Mouse (Mus musculus) G1E (cell line): ENCODE measurements around the gene 1810009A15Rik. TPM values are rescaled to one million over a fixed set of nuclear protein-coding genes. Genes with fewer than 3 reads are reported as not detected.

ENCODE experiments used
- ATAC-seq: 2 replicates; pipeline ENCODE4 v1.8.0; 2016; ENCODE audit warnings: mild to moderate bottlenecking; ENCODE audit not compliant: insufficient number of reproducible peaks, poor library complexity, low FRiP score, severe bottlenecking; ENCODE audit errors: extremely low read depth
- DNase-seq: peaks from one replicate; pipeline ENCODE4 v3.0.0; 2012; ENCODE audit warnings: low spot score
- H3K27me3 ChIP-seq: 2 replicates; pipeline ENCODE4 v1.6.1; 2012; ENCODE audit warnings: mild to moderate bottlenecking, low read length, inconsistent platforms; ENCODE audit not compliant: insufficient read depth
- H3K36me3 ChIP-seq: replicated peaks from 2 replicates; pipeline ENCODE3; 2012; ENCODE audit warnings: mild to moderate bottlenecking, inconsistent platforms
- H3K4me1 ChIP-seq: 2 replicates; pipeline ENCODE4 v1.6.1; 2012; ENCODE audit warnings: low read depth, low read length, inconsistent platforms, mixed read lengths; ENCODE audit not compliant: insufficient read depth
- H3K4me3 ChIP-seq: 2 replicates; pipeline ENCODE4 v1.5.1; 2012; ENCODE audit warnings: low read depth, mild to moderate bottlenecking, inconsistent platforms, low read length, moderate library complexity, mixed read lengths
- H3K9me3 ChIP-seq: replicated peaks from 2 replicates; pipeline ENCODE4 v1.6.1; 2012; ENCODE audit warnings: inconsistent platforms
- CTCF ChIP-seq: IDR thresholded peaks from 2 replicates; pipeline ENCODE4 v1.5.1; 2012; ENCODE audit warnings: low read depth, low read length, inconsistent platforms, mixed read lengths
- GATA1 ChIP-seq: IDR thresholded peaks from 2 replicates; pipeline ENCODE4 v1.6.1; 2012; ENCODE audit warnings: borderline replicate concordance, low read length, inconsistent platforms, mixed read lengths
- GATA2 ChIP-seq: IDR thresholded peaks from 2 replicates; pipeline ENCODE4 v1.6.1; 2012; ENCODE audit warnings: low read depth, low read length, inconsistent platforms, borderline replicate concordance
- POLR2AphosphoS5 ChIP-seq: IDR thresholded peaks from 2 replicates; pipeline ENCODE4 v1.6.1; 2012; ENCODE audit warnings: low read depth, low read length, inconsistent platforms; ENCODE audit not compliant: insufficient replicate concordance
- TAL1 ChIP-seq: conservative IDR thresholded peaks from 2 replicates; pipeline ENCODE4 v1.6.1; 2012; ENCODE audit warnings: low read depth, low read length, inconsistent platforms, mixed read lengths
- polyA plus RNA-seq: library from polyadenylated mRNA; stranded (reverse); fragments of >175 nt; gene quantifications from 2 replicates; pipeline ENCODE4 v1.2.3, GENCODE M21; 2012
- total RNA-seq, 2 experiments: library from RNA; stranded (forward) in 1 of 2; stranded (reverse) in 1 of 2; fragments of 200-1000 nt in 1 of 2; fragments of >200 nt in 1 of 2; fragmentation: Nextera tagmentation in 1 of 2; gene quantifications; 2 replicates each; pipeline ENCODE4 v1.2.3; 2014 to 2017

1810009A15Rik gene
- total and polyA plus RNA-seq, 3 experiments = 53.0 to 85.7 (median 84.9) TPM

- peaks cover 45% of the 10 kb centered on the region for H3K4me1 ChIP-seq
- no peak for ATAC-seq
- H3K36me3 ChIP-seq = peaks cover 57% of the 10 kb centered on the region
- no peak for TF ChIP-seq GATA2
- H3K27me3 ChIP-seq = no peaks in the 10 kb centered on the region
- no peaks in the 10 kb centered on the region for H3K9me3 ChIP-seq
- DNase-seq = no peak
- no peak overlapping the region for H3K4me3 ChIP-seq
These were observed 30.3 kb downstream of the 1810009A15Rik start for GRCm38 (mm10) chr19:8919000-8919399.

GRCm38 (mm10) chr19:8919684-8920072 lies 31.0 kb downstream of the 1810009A15Rik start:
- TF ChIP-seq GATA1 (no peak), TAL1 (no peak)
- Histone ChIP-seq H3K4me3 (peak overlapping the region; percentile 85), H3K27me3 (no peaks in the 10 kb centered on the region), H3K4me1 (peaks cover 51% of the 10 kb centered on the region), H3K9me3 (no peaks in the 10 kb centered on the region), H3K36me3 (peaks cover 56% of the 10 kb centered on the region)
- no peak for DNase-seq
- ATAC-seq = no peak

GRCm38 (mm10) chr19:8920073-8920736 lies 31.6 kb downstream of the 1810009A15Rik start, which contains the start of gene B3gat3:
TSS of gene B3gat3 (plus strand) at chr19:8920374.
- DNase-seq (peak; percentile 74), ATAC-seq (peak; percentile 85)
- TF ChIP-seq POLR2AphosphoS5 = no peak
- no peak for TF ChIP-seq CTCF
- TF ChIP-seq TAL1 = no peak
- TF ChIP-seq GATA1 = no peak
- no peak for TF ChIP-seq GATA2
- H3K4me3 ChIP-seq = peak within 1 kb of the TSS; percentile 85
- peaks cover 53% of the 10 kb centered on the region for H3K4me1 ChIP-seq
- H3K9me3 ChIP-seq = no peaks in the 10 kb centered on the region
- H3K27me3 ChIP-seq = no peaks in the 10 kb centered on the region
- peaks cover 53% of the 10 kb centered on the region for H3K36me3 ChIP-seq

DNA sequence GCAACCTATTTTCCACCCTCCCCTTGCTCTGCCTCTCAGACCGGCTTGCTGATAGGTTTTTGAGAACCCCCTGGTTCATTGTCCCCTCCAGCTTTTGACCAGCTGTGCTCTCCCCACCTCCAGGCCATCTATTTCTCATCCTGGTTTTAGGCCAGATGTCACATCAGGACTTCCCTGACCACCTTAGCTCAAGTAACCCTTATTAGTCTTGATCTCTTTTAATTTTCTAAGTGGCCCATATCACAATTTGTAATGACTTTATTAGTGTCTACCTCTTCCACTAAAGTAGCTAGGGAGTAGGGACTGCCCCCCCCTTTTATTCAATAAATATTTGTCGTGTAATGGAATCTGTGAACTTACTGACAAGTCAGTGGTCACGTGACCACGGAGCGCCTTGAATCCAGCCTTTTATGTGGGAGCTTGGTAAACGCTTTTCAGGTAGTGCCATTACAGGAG lies 32.2 kb downstream of the 1810009A15Rik start:
- ATAC-seq = no peak
- TF ChIP-seq TAL1 (no peak), GATA1 (no peak), CTCF (no peak), GATA2 (no peak), POLR2AphosphoS5 (no peak)
- H3K4me1 ChIP-seq = peaks cover 60% of the 10 kb centered on the region
- no peaks in the 10 kb centered on the region for H3K9me3 ChIP-seq
- no peak for DNase-seq
- H3K4me3 ChIP-seq = peak overlapping the region; percentile 85
- no peaks in the 10 kb centered on the region for H3K27me3 ChIP-seq
- H3K36me3 ChIP-seq = peaks cover 53% of the 10 kb centered on the region

GRCm38 (mm10) chr19:8921741-8922140 lies 33.1 kb downstream of the 1810009A15Rik start:
- peaks cover 69% of the 10 kb centered on the region for H3K4me1 ChIP-seq
- no peaks in the 10 kb centered on the region for H3K27me3 ChIP-seq
- TF ChIP-seq GATA1 (no peak), TAL1 (no peak), GATA2 (no peak), CTCF (no peak), POLR2AphosphoS5 (no peak)
- H3K36me3 ChIP-seq = peaks cover 53% of the 10 kb centered on the region
- DNase-seq (no peak), ATAC-seq (no peak)
- peak overlapping the region; percentile 85 for H3K4me3 ChIP-seq
- no peaks in the 10 kb centered on the region for H3K9me3 ChIP-seq

DNA sequence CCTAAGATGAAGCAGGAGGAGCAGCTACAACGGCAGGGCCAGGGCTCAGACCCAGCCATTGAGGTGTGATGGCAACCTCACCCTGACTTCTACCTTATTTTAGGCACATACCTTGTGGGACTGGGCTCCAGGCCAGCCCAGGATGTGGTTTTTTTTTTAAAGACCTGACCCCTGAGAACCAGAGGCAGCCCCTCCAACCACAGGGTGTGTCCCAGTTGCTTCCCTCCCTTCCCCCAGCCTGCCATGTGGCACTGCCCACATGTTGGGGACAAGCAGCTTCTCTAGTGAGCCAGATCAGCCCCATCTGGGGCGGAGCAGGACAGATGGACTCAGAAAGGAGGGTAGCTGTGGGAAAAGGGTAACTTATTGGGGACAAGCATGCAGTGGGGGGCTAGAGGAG lies 38.1 kb downstream of the 1810009A15Rik start:
- Histone ChIP-seq H3K9me3 (no peaks in the 10 kb centered on the region), H3K4me3 (peak overlapping the region; percentile 66; the same call in 1 of the 2 replicates), H3K36me3 (peaks cover 75% of the 10 kb centered on the region), H3K4me1 (peaks cover 93% of the 10 kb centered on the region), H3K27me3 (no peaks in the 10 kb centered on the region)
- TF ChIP-seq TAL1 (no peak), POLR2AphosphoS5 (no peak), CTCF (no peak), GATA2 (no peak), GATA1 (no peak)
- ATAC-seq (no peak), DNase-seq (no peak)

DNA sequence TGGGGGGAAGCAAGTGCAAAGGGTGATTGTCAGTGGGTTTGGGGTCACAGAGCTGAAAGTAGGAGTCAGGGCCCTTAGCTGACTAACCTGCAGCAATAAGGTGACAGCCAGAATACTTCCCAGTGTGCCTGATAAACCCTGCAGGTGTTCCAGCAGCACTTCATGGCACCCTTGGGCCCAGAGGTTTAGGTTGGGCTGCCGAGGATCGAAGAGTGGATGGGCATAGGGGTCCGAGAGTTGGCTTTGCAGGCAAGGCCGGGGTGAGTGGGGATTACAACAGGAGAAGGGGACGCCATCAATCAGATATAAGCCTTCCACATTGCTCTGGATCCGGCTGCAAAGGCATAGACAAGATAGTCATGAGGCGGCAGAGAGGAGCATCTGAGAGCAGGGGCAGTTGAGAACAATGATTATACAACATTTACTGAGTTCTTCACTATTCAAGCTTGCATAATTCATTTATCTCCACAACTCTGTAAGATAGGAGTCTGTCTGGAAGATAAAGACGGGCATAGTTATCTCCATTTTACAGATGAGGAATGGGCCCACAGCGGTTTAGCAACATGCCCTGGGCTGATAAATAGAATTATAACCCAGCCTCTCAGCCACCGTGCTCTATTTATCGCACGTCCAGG lies 39.4 kb downstream of the 1810009A15Rik start:
- peak; percentile 75 for DNase-seq
- H3K27me3 ChIP-seq = no peaks in the 10 kb centered on the region
- H3K36me3 ChIP-seq = peaks cover 76% of the 10 kb centered on the region
- peaks cover 86% of the 10 kb centered on the region for H3K4me1 ChIP-seq
- peak; percentile 73 for ATAC-seq
- H3K9me3 ChIP-seq = no peaks in the 10 kb centered on the region
- peak overlapping the region; percentile 90 for H3K4me3 ChIP-seq
- TF ChIP-seq GATA2 (0 out of 2 replicates have a peak, but pooled peaks have one; percentile 11), TAL1 (peak; percentile 96), GATA1 (no peak)
